Mouse (Mus musculus) adrenal gland, postnatal 10 days (tissue): ENCODE measurements around the gene Npas3. TPM values are rescaled to one million over a fixed set of nuclear protein-coding genes. Genes with fewer than 3 reads are reported as not detected.

Source experiments
- DNase-seq: peaks from one replicate; pipeline ENCODE4 v3.0.0; 2021; ENCODE audit warnings: mixed read lengths
- total RNA-seq, 2 experiments: library from RNA; stranded (reverse); gene quantifications; 2 replicates each; pipeline ENCODE4 v1.2.3; 2021

Gene Npas3
- total RNA-seq, 2 experiments from 2014 or later: 2.4 to 3.5 TPM

GRCm38 (mm10) chr12:53999647-54000637 lies 751.5 kb downstream of the Npas3 start:
- DNase-seq: no peak

- DNase-seq: peak; percentile 22
Measured at GRCm38 (mm10) chr12:54002496-54002895, 754.0 kb downstream of the Npas3 start.

DNA sequence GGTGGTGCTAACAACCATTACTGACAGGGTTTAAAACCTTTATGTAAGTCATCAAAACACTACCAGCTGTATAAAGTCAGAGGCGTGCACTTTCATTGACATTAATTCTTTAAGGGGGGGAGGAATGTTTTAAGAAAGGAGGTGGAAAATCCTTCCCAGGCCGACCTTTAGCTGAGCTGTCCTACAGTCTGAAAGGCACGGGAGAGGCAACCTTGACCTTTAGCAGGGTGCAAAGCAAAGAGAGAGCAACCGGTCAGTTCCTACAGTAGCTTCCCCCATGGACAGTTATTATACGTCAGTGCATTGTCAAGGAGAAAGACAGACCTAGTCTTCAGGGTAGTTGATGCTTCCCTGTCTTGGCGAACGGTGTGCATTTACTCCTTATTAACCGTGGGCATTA lies 756.1 kb downstream of the Npas3 start:
- peak; percentile 45 for DNase-seq

- peak; percentile 44 for DNase-seq
Measured at GRCm38 (mm10) chr12:54005546-54005945, 757.1 kb downstream of the Npas3 start.

DNA sequence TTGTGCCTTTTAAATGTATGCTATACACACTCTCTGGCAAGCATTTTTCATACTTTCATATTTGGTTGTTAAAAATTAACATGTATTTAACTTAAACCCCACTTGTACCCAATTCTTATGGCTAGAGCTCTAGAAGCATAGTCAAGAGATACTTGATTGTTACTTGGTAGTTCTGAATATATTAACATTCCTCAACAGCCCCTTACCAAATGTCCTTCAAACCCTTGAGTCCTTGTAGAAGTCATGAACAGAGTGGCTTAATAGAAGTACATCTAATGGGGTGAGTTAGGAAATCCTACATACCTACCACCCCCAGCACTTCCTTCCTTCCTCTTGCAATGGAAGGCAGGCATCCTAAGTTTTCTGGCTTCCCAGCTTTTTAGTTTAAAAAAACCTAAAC lies 766.8 kb downstream of the Npas3 start:
- no peak for DNase-seq

- DNase-seq: no peak
Measured at GRCm38 (mm10) chr12:54017949-54018348, 769.5 kb downstream of the Npas3 start.

- DNase-seq: no peak
Measured at GRCm38 (mm10) chr12:54019979-54020378, 771.5 kb downstream of the Npas3 start.

- no peak for DNase-seq
Measured at GRCm38 (mm10) chr12:54034666-54035346, 786.3 kb downstream of the Npas3 start.

DNA sequence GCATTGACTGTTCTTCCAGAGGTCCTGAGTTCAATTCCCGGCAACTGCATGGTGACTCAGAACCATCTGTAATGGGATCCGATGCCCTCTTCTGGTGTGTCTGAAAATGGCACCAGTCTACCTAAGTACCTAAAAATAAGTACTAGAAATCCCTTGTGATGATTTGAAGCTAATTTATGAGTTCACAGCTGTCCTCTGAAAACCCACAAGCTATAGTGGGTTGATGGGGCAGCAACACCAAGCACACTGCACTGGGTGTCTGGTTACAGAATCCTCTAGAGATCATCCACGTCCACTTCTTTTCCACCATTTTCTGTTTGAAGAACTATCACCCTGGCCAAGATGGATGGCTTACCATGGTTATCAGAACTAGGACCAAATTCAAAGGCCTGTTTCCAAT lies 789.1 kb downstream of the Npas3 start:
- no peak for DNase-seq

GRCm38 (mm10) chr12:54042996-54043544 lies 794.6 kb downstream of the Npas3 start:
- DNase-seq: no peak

DNA sequence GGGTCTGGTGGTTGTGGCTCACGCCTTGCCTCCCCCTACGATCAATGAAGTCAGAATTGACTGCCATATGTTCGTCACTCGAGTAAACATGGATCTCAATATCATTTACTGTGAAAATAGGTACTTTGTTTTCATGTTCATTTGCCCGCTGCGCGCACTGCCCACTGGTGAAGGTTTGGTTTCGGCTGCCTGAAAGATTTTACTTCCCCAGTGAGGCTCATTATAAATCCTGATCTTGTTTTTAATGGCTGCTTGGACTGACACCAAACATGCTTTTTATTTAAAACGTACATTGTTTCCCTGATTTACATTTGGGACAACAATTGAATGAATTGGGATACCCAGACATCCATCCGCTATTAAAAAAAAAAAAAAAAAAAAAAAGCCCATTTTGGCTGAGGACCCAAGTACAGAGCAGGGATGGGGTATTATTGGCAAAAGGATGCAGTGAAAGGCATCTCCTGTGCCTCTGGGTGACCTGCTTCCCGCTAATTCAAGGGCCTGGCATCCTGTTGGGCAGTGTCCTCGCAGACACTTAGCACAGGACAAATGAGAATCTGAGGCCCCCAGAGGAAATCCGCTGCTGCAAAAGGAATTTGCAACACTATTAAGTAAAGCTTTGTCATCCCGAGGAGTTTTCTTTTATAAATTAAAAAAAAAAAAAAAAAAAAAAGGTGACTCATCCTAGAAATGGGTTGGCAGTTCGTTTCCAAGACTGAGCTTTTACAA lies 796.3 kb downstream of the Npas3 start:
- no peak for DNase-seq

- no peak for DNase-seq
Measured at GRCm38 (mm10) chr12:54045360-54045759, 796.9 kb downstream of the Npas3 start.

DNA sequence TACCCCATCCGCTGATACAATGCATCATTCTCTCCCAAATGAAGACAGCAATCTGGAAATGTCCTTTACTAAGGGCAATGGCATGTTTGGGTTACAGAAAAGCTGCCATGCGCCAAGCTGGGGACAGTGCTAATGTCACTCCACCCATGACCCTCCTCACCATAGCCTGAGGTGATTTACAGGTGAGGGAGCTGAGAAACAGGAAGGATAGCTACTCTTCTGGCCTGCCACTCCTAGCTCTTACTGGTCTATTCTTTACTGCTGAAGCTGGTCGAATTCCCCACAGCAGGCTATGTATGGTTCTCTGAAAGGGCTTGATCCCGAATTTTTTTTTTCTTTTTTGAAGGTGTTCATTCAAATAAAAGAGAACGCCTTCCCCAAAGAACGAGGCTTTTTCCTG lies 798.3 kb downstream of the Npas3 start:
- no peak for DNase-seq

GRCm38 (mm10) chr12:54048126-54048525 lies 799.6 kb downstream of the Npas3 start:
- no peak for DNase-seq

DNA sequence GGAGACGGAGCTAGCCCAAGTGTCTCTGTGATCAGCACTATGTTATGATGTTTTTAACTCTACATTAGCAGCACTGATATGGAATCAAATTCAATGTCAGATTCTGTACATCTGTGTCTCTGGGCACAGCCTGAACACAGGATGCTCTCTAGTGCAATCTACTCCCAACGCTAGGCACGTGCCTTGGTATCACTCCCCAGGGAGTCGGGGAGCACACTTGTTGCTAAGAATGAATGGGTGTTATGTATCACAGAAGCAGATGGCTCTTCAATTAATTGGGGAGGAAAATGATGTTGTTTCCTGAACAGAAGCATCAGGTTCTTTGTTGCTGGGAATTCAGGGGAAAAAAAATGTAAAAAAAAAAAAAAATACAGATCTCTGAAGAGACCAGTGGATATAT lies 801.4 kb downstream of the Npas3 start:
- no peak for DNase-seq

DNA sequence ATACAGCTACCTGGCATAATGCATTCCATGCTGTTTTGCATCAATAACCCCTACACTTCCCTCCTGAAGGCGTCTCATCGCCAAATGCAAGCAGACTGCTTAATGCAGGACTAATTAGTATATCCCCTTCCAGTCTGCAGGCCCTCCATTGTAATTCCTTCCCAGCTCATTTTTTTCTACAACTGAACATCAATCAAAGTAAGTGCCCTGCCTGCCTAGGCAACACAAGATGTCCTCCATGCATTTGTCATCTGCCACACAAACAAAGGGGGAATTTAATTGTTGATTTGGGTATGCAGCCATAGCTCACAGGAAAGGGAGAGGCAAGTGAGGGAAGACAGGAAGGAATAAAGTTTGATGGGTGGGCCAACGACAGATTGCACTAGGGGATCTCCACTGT lies 804.5 kb downstream of the Npas3 start:
- DNase-seq: no peak

GRCm38 (mm10) chr12:54053598-54053997 lies 805.1 kb downstream of the Npas3 start:
- no peak for DNase-seq

DNA sequence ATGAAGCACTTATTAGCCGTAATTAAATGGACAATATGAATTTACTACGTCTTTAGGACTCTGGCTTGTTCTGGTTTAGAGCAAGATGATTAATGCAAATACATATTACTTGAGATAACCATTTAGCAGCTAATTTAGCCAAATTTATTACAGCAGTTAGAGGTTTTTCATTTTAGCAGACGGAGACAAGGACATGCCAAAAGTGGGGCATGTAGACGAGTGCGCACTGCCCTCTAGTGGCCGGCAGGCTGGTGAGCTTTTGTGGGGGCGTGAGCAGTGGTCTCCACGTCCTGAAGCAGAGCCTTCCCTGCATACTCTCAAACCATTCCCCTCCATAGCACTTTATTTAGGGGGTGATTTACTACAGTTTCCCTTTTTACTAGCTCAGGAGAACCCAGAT lies 812.3 kb downstream of the Npas3 start:
- DNase-seq: peak; percentile 88

- no peak for DNase-seq
Measured at GRCm38 (mm10) chr12:54061168-54061567, 812.7 kb downstream of the Npas3 start.

GRCm38 (mm10) chr12:54064986-54065385 lies 816.5 kb downstream of the Npas3 start:
- no peak for DNase-seq

- no peak for DNase-seq
Measured at GRCm38 (mm10) chr12:54065607-54066006, 817.1 kb downstream of the Npas3 start.

- DNase-seq: no peak
Measured at GRCm38 (mm10) chr12:54067419-54067818, 818.9 kb downstream of the Npas3 start.
